Mouse (Mus musculus): Measurements from ENCODE around the gene Mrfap1. TPM values are rescaled to one million over a fixed set of nuclear protein-coding genes. Genes with fewer than 3 reads are reported as not detected.

The Mrfap1 gene
- polyA plus RNA-seq, 1 experiment from 2014 or later = 508 TPM

- Histone ChIP-seq H3K9me3 (peaks cover 3% of the 10 kb centered on the region), H3K4me1 (peaks cover 22% of the 10 kb centered on the region), H3K4me3 (no peak overlapping the region), H3K27me3 (replicated peaks; ENCODE audit: low read depth, poor library complexity, severe bottlenecking) (no peaks in the 10 kb centered on the region), H3K36me3 (replicated peaks) (no peaks in the 10 kb centered on the region), H3K27ac (replicated peaks) (0 out of 2 replicates have a peak overlapping the region, but pooled peaks have one; percentile 66)
- DNase-seq (ENCODE audit: low spot score) = no peak
- WGBS = 2% methylated on average over 2 of the region's 2 CpGs
These were observed 19.4 kb downstream of the Mrfap1 start for GRCm38 (mm10) chr5:36777186-36777585.

GRCm38 (mm10) chr5:36776021-36776575 lies 20.5 kb downstream of the Mrfap1 start:
- Histone ChIP-seq H3K9me3 (peaks cover 3% of the 10 kb centered on the region), H3K4me3 (no peak overlapping the region), H3K27ac (replicated peaks) (peak overlapping the region; percentile 66), H3K36me3 (replicated peaks) (no peaks in the 10 kb centered on the region), H3K27me3 (replicated peaks; ENCODE audit: low read depth, poor library complexity, severe bottlenecking) (no peaks in the 10 kb centered on the region), H3K4me1 (peaks cover 22% of the 10 kb centered on the region)
- DNase-seq (ENCODE audit: low spot score) = peak; percentile 58
- 13% methylated on average over 9 of the region's 9 CpGs for WGBS

- H3K4me3 ChIP-seq = no peak overlapping the region
- no peaks in the 10 kb centered on the region for H3K27me3 ChIP-seq (replicated peaks; ENCODE audit: low read depth, poor library complexity, severe bottlenecking)
- H3K9me3 ChIP-seq = peaks cover 3% of the 10 kb centered on the region
- 0 out of 2 replicates have a peak overlapping the region, but pooled peaks have one; percentile 45 for H3K27ac ChIP-seq (replicated peaks)
- WGBS = 87% methylated on average over 2 of the region's 2 CpGs
- H3K4me1 ChIP-seq = peaks cover 22% of the 10 kb centered on the region
- DNase-seq (ENCODE audit: low spot score) = no peak
- H3K36me3 ChIP-seq (replicated peaks) = no peaks in the 10 kb centered on the region
These were observed 21.3 kb downstream of the Mrfap1 start for GRCm38 (mm10) chr5:36775317-36775716.

- Histone ChIP-seq H3K9me3 (no peaks in the 10 kb centered on the region), H3K27me3 (replicated peaks; ENCODE audit: low read depth, poor library complexity, severe bottlenecking) (no peaks in the 10 kb centered on the region), H3K4me1 (peaks cover 23% of the 10 kb centered on the region), H3K4me3 (no peak overlapping the region), H3K27ac (replicated peaks) (no peak overlapping the region), H3K36me3 (replicated peaks) (no peaks in the 10 kb centered on the region)
- no peak for DNase-seq (ENCODE audit: low spot score)
- 82% methylated on average over 5 of the region's 5 CpGs for WGBS
These were observed 24.0 kb downstream of the Mrfap1 start for GRCm38 (mm10) chr5:36772586-36772985.

GRCm38 (mm10) chr5:36769603-36770002 lies 27.0 kb downstream of the Mrfap1 start:
- 76% methylated on average over 3 of the region's 3 CpGs for WGBS
- no peak for DNase-seq (ENCODE audit: low spot score)
- no peak overlapping the region for H3K27ac ChIP-seq (replicated peaks)

GRCm38 (mm10) chr5:36766958-36767703 lies 29.4 kb downstream of the Mrfap1 start:
- DNase-seq (ENCODE audit: low spot score) = peak; percentile 56
- Histone ChIP-seq H3K4me3 (no peak overlapping the region), H3K9me3 (no peaks in the 10 kb centered on the region), H3K27ac (replicated peaks) (peak overlapping the region; percentile 31; the same call in 1 of the 2 replicates), H3K27me3 (replicated peaks; ENCODE audit: low read depth, poor library complexity, severe bottlenecking) (no peaks in the 10 kb centered on the region), H3K4me1 (peaks cover 38% of the 10 kb centered on the region), H3K36me3 (replicated peaks) (no peaks in the 10 kb centered on the region)
- WGBS = 35% methylated on average over 10 of the region's 10 CpGs

More at GRCm38 (mm10) chr5:36769603-36770002, 27.0 kb downstream of the Mrfap1 start:
- Histone ChIP-seq H3K9me3 (no peaks in the 10 kb centered on the region), H3K4me1 (peaks cover 18% of the 10 kb centered on the region), H3K36me3 (replicated peaks) (no peaks in the 10 kb centered on the region), H3K4me3 (no peak overlapping the region), H3K27me3 (replicated peaks; ENCODE audit: low read depth, poor library complexity, severe bottlenecking) (no peaks in the 10 kb centered on the region)

GRCm38 (mm10) chr5:36759848-36760247 lies 36.7 kb downstream of the Mrfap1 start:
- no peak for DNase-seq (ENCODE audit: low spot score)
- Histone ChIP-seq H3K27ac (replicated peaks) (no peak overlapping the region), H3K27me3 (replicated peaks; ENCODE audit: low read depth, poor library complexity, severe bottlenecking) (no peaks in the 10 kb centered on the region), H3K4me1 (peaks cover 33% of the 10 kb centered on the region), H3K36me3 (replicated peaks) (no peaks in the 10 kb centered on the region), H3K4me3 (no peak overlapping the region), H3K9me3 (no peaks in the 10 kb centered on the region)
- 67% methylated on average over 4 of the region's 4 CpGs for WGBS

GRCm38 (mm10) chr5:36757033-36757432 lies 39.5 kb downstream of the Mrfap1 start:
- H3K36me3 ChIP-seq (replicated peaks) = no peaks in the 10 kb centered on the region
- 0 out of 2 replicates have a peak, but pooled peaks cover 2% of the 10 kb centered on the region for H3K27me3 ChIP-seq (replicated peaks; ENCODE audit: low read depth, poor library complexity, severe bottlenecking)
- no peak for DNase-seq (ENCODE audit: low spot score)
- no peak overlapping the region for H3K27ac ChIP-seq (replicated peaks)
- peaks cover 12% of the 10 kb centered on the region for H3K4me1 ChIP-seq
- H3K4me3 ChIP-seq = no peak overlapping the region
- no peaks in the 10 kb centered on the region for H3K9me3 ChIP-seq
- 61% methylated on average over 5 of the region's 5 CpGs for WGBS

- H3K4me1 ChIP-seq = peaks cover 21% of the 10 kb centered on the region
- 73% methylated on average over 9 of the region's 9 CpGs for WGBS
- no peak overlapping the region for H3K4me3 ChIP-seq
- DNase-seq (ENCODE audit: low spot score) = no peak
- no peaks in the 10 kb centered on the region for H3K9me3 ChIP-seq
- 0 out of 2 replicates have a peak, but pooled peaks cover 5% of the 10 kb centered on the region for H3K27me3 ChIP-seq (replicated peaks; ENCODE audit: low read depth, poor library complexity, severe bottlenecking)
- H3K36me3 ChIP-seq (replicated peaks) = 0 out of 2 replicates have a peak, but pooled peaks cover 3% of the 10 kb centered on the region
- no peak overlapping the region for H3K27ac ChIP-seq (replicated peaks)
These were observed 46.2 kb downstream of the Mrfap1 start for GRCm38 (mm10) chr5:36750119-36751078.

- 5% methylated on average over 31 of the region's 31 CpGs for WGBS
- no peaks in the 10 kb centered on the region for H3K9me3 ChIP-seq
- H3K27me3 ChIP-seq (replicated peaks; ENCODE audit: low read depth, poor library complexity, severe bottlenecking) = 0 out of 2 replicates have a peak, but pooled peaks cover 5% of the 10 kb centered on the region
- peaks cover 21% of the 10 kb centered on the region for H3K4me1 ChIP-seq
- 0 out of 2 replicates have a peak, but pooled peaks cover 3% of the 10 kb centered on the region for H3K36me3 ChIP-seq (replicated peaks)
- peak within 1 kb of the TSS; percentile 89 for H3K27ac ChIP-seq (replicated peaks)
- peak within 1 kb of the TSS; percentile 100 for H3K4me3 ChIP-seq
- peak; percentile 94 for DNase-seq (ENCODE audit: low spot score)
These were observed 48.0 kb downstream of the Mrfap1 start, which contains the start of gene Bloc1s4 for GRCm38 (mm10) chr5:36748536-36749061. Gene Bloc1s4, minus strand, starts transcription at chr5:36748650.

- H3K27ac ChIP-seq (replicated peaks) = peak overlapping the region; percentile 89
- 3% methylated on average over 76 of the region's 76 CpGs for WGBS
- no peak for DNase-seq (ENCODE audit: low spot score)
These were observed 48.6 kb downstream of the Mrfap1 start for GRCm38 (mm10) chr5:36747794-36748535.

More at GRCm38 (mm10) chr5:36747794-36748535, 48.6 kb downstream of the Mrfap1 start:
- H3K4me1 ChIP-seq = peaks cover 21% of the 10 kb centered on the region
- H3K36me3 ChIP-seq (replicated peaks) = 0 out of 2 replicates have a peak, but pooled peaks cover 3% of the 10 kb centered on the region
- 0 out of 2 replicates have a peak, but pooled peaks cover 5% of the 10 kb centered on the region for H3K27me3 ChIP-seq (replicated peaks; ENCODE audit: low read depth, poor library complexity, severe bottlenecking)
- no peaks in the 10 kb centered on the region for H3K9me3 ChIP-seq
- peak overlapping the region; percentile 100 for H3K4me3 ChIP-seq
